Mouse (Mus musculus): ENCODE data around the gene Cldn34c3.
"Not testable (repeated sequence)": the region's sequence is repeated elsewhere in the genome, so short reads cannot be mapped to it uniquely, and the experiment has no call there.

Gene Cldn34c3

DNA sequence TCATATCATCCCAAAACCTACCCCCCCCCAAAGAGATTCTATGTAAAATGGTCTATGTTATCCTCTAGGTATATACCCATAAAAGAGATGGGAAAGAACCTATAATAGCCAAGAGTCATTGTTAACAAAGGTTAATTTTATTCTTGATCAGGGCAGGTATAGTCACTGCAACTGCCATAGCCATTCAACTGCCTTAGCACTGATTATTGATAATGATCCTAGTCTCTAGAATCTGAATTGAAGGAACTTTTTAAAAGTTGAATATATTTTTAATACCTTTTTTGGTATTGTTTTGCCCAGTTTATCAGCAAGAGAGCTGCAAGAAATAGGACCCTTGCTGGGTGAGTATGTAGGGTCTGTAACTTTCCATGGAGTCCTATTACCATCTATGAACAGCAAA, at the start of gene Cldn34c3:
TSS of gene Cldn34c3 (plus strand) at position 301 of the 400 bp plus-strand sequence.
- not testable (repeated sequence) for DNase-seq (ENCODE audit: low spot score in 2 of 2)
